Mouse (Mus musculus) myocyte (in vitro differentiated cells): ENCODE data around the gene Ndrg3.

Experiments
- CEBPB ChIP-seq: IDR thresholded peaks from 2 replicates; pipeline ENCODE4 v1.6.1; 2011; ENCODE audit warnings: mild to moderate bottlenecking, moderate library complexity; ENCODE audit not compliant: poor library complexity, insufficient read depth, severe bottlenecking
- MAX ChIP-seq: IDR thresholded peaks from one replicate; pipeline ENCODE4 v1.6.1; 2011; ENCODE audit warnings: low read depth, mild to moderate bottlenecking, control low read depth
- POLR2A ChIP-seq: IDR thresholded peaks from one replicate; pipeline ENCODE4 v1.6.1; 2011; ENCODE audit warnings: low read depth, mild to moderate bottlenecking, control low read depth, moderate library complexity; ENCODE audit not compliant: insufficient read length

DNA sequence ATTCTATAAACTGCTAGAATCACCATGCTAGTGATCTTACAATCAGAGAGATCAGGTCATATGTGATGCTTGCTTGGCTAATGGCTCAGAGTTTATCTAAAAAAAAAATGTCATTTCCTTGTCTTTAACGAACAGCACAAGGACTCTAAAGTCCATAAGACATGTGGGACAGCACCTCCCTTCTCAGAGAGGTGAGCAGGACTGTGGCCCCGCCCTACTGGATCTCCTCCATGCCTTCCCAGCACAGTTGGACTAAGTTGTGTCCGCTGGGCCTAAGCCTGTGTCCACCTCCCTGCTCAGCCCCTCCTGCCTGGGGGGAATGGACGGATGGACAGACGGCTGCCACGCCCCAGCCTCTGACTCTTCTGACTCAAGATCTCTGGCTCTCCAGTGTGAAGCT is 56.9 kb downstream of the Ndrg3 start:
- TF ChIP-seq POLR2A (no peak), CEBPB (no peak), MAX (no peak)
